Mouse (Mus musculus) layer of hippocampus, adult 9-10 months (tissue): ENCODE results near the gene Eef1a2.

Source experiments
- DNase-seq: peaks from one replicate; pipeline ENCODE4 v3.0.0; 2022; ENCODE audit warnings: low spot score

Gene Eef1a2

GRCm38 (mm10) chr2:181158471-181158870 is 1.7 kb upstream of the Eef1a2 start:
- DNase-seq: no peak

- no peak for DNase-seq
These were observed 995 bp upstream of the Eef1a2 start for GRCm38 (mm10) chr2:181157716-181158302.

GRCm38 (mm10) chr2:181157180-181157579 is 366 bp upstream of the Eef1a2 start:
- no peak for DNase-seq

- DNase-seq: no peak
These were observed 1.0 kb downstream of the Eef1a2 start for GRCm38 (mm10) chr2:181155801-181156200.

- DNase-seq: no peak
These were observed 1.9 kb downstream of the Eef1a2 start for GRCm38 (mm10) chr2:181154831-181155415.

- DNase-seq: no peak
These were observed 2.5 kb downstream of the Eef1a2 start for GRCm38 (mm10) chr2:181154361-181154760.

GRCm38 (mm10) chr2:181153837-181154236 is 3.0 kb downstream of the Eef1a2 start:
- DNase-seq: no peak

- DNase-seq: no peak
These were observed 3.7 kb downstream of the Eef1a2 start for GRCm38 (mm10) chr2:181153131-181153530.

- no peak for DNase-seq
These were observed 4.1 kb downstream of the Eef1a2 start for GRCm38 (mm10) chr2:181152701-181153100.

GRCm38 (mm10) chr2:181150281-181150680 is 6.5 kb downstream of the Eef1a2 start:
- DNase-seq: no peak

GRCm38 (mm10) chr2:181148318-181148955 is 8.4 kb downstream of the Eef1a2 start:
- no peak for DNase-seq

- no peak for DNase-seq
These were observed 9.1 kb downstream of the Eef1a2 start for GRCm38 (mm10) chr2:181147546-181148317.

GRCm38 (mm10) chr2:181146976-181147545 is 9.8 kb downstream of the Eef1a2 start:
- DNase-seq: no peak

- DNase-seq: no peak
These were observed 12.1 kb downstream of the Eef1a2 start for GRCm38 (mm10) chr2:181144675-181145074.

GRCm38 (mm10) chr2:181143509-181144276 is 13.1 kb downstream of the Eef1a2 start:
- no peak for DNase-seq

- no peak for DNase-seq
These were observed 14.1 kb downstream of the Eef1a2 start for GRCm38 (mm10) chr2:181142703-181143135.

GRCm38 (mm10) chr2:181139641-181140193 is 17.1 kb downstream of the Eef1a2 start:
- no peak for DNase-seq

GRCm38 (mm10) chr2:181136934-181137333 is 19.9 kb downstream of the Eef1a2 start:
- no peak for DNase-seq

- DNase-seq: no peak
These were observed 21.4 kb downstream of the Eef1a2 start for GRCm38 (mm10) chr2:181135446-181135818.

- no peak for DNase-seq
These were observed 22.0 kb downstream of the Eef1a2 start, which contains the start of gene Kcnq2 for GRCm38 (mm10) chr2:181134591-181135445. Kcnq2 (minus strand) TSS chr2:181135300.
